Mouse (Mus musculus) left cerebral cortex, postnatal 36 days (tissue): ENCODE results near the gene Nipsnap3b. TPM values are rescaled to one million over a fixed set of nuclear protein-coding genes. Genes with fewer than 3 reads are reported as not detected.

ENCODE experiments used
- DNase-seq, 2 experiments: peaks; one replicate each; pipeline ENCODE4 v3.0.0; 2021 to 2022; ENCODE audit warnings: low spot score in 2 of 2, mixed read lengths in 1 of 2
- intact Hi-C: fragments of 180-260 bp; cut with DNase I; formaldehyde crosslinking; loops from one replicate; pipeline ENCODE4 v1.15.1; 2025
- total RNA-seq, 2 experiments: library from RNA; stranded (reverse); gene quantifications; 2 replicates each; pipeline ENCODE4 v1.2.3; 2021

Nipsnap3b gene
- total RNA-seq, 2 experiments from 2014 or later, result 12.1 to 14.1 TPM

DNA sequence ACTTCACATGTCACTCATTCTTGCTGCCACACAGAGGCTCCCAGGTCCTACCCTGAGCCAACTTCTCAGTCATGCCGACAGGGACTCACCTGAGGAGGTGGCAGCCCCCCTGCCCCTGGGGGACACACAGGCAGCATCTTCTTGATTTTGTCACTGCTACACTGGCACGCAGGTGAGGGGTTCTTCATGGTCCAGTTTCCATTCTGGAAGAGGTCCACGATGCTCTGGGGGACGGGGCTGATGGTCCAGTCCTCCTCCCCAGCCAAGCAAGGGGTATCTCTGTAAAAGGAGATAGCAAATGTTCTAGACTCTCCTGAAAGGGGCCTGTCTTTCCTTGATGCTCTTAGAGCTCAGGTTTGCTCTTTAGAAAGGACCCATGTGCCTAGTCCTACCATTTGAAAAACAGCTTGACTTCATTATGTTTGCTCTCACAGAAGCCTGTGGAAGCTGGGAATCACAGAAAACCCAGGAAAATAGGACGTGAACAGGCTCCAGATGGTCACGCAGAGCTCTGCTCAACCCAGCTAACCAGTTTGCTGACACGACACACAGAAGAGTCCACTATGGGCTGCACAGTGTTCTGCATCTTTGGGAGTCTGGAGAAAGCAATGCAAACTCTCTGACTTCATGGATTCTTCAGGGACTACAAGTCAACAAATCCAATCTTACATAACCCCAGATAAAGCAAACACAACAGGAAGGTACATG, 50.8 kb downstream of the Nipsnap3b start:
- intact Hi-C loops, result no loop called here
- DNase-seq, result no peak

Other genes starting within 250 kb of the Nipsnap3b start
- not detected for gene Olfr275, start 197.3 kb upstream of the Nipsnap3b start, total RNA-seq
- not detected for gene Olfr273, start 152.6 kb upstream of the Nipsnap3b start, total RNA-seq
- not detected for gene Olfr272, start 92.7 kb upstream of the Nipsnap3b start, total RNA-seq
- gene Olfr270, start 47.3 kb upstream of the Nipsnap3b start, total RNA-seq, result not detected
- gene Nipsnap3a, start 22.6 kb upstream of the Nipsnap3b start, total RNA-seq, result not detected
- 10 to 100 TPM; 15.9 to 19.5 TPM for gene Abca1, start 148.0 kb downstream of the Nipsnap3b start, total RNA-seq